Mouse (Mus musculus): ENCODE data around the gene Wwc2. TPM values are rescaled to one million over a fixed set of nuclear protein-coding genes. Genes with fewer than 3 reads are reported as not detected.

Gene Wwc2
- polyA plus RNA-seq (2015; fragmentation: Nextera tagmentation; extraction: Ambion mirVana): 5.1 and 5.3 TPM in 2 replicates

DNA sequence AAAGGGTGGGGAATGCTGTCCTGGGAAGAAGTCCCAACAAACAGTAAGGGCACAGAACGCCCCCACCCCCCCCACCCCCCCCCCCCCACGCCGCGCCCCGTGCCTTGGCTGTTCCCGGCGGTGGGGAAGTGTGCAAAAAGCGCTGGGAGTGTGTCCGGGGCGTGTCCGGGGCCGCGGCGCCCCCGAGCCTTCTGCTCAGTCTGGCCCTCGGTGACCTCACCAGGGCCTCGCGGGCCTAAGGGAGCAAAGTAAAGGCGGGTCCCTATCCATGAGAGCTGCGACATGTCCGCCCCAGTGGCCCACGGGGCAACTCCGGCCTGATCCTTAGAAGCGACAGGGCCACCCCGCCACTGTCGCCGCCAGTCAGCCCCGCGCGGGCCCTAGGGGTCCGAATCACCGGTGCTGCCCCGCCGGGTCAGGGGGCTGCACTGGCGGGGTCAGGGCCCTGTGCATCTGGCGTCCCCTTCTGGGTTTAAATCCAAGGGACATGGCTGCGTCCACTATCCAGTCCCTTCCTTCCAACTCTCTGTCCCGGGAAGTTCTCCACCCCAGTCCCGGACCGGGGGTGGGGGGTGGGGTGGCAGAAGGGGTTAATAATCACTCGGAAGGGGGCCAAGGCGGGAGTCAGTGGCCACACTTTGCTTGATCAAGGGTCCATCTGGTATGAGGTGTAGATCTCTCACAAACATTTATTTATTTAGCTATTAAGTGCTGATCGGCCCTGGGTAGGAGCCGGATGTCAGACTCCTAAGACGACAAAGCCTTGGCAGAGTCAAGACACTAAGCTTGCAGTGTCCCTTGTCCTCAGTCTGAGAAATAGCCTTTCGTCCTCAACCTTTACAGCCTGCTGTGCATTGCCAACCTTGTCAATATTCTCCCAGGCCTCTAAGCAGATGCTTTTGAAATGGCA, at the start of gene Wwc2:
Wwc2 (minus strand) TSS at position 14 of the 910 bp plus-strand sequence.
- Histone ChIP-seq H3K4me2 (replicated peaks; ENCODE audit: low read depth) (peak within 1 kb of the TSS; percentile 97), H3K4me1 (replicated peaks; ENCODE audit: control insufficient read depth, insufficient read depth) (no peaks in the 10 kb centered on the region), H3K9me3 (ENCODE audit: control insufficient read depth, low read length) (no peaks in the 10 kb centered on the region), H3K9ac (ENCODE audit: low read length) (peak within 1 kb of the TSS; percentile 94), H3K36me3 (ENCODE audit: control insufficient read depth, insufficient read depth, low read length) (no peaks in the 10 kb centered on the region), H3K27ac (replicated peaks) (peak within 1 kb of the TSS; percentile 98), H3K27me3 (ENCODE audit: control insufficient read depth, insufficient read depth, low read length) (no peaks in the 10 kb centered on the region), H3K4me3 (ENCODE audit: low read depth, low read length) (peak within 1 kb of the TSS; percentile 88)
- DNase-seq (ENCODE audit: low spot score) (peak; percentile 78), ATAC-seq (ENCODE audit: low FRiP score, low TSS enrichment) (peak; percentile 78)
- TF ChIP-seq CTCF (IDR thresholded peaks at IDR 0.05; ENCODE audit: low read depth) (no peak), EP300 (optimal IDR thresholded peaks at IDR 0.05) (no peak)
- WGBS: 2% methylated on average over 36 of the region's 46 CpGs

DNA sequence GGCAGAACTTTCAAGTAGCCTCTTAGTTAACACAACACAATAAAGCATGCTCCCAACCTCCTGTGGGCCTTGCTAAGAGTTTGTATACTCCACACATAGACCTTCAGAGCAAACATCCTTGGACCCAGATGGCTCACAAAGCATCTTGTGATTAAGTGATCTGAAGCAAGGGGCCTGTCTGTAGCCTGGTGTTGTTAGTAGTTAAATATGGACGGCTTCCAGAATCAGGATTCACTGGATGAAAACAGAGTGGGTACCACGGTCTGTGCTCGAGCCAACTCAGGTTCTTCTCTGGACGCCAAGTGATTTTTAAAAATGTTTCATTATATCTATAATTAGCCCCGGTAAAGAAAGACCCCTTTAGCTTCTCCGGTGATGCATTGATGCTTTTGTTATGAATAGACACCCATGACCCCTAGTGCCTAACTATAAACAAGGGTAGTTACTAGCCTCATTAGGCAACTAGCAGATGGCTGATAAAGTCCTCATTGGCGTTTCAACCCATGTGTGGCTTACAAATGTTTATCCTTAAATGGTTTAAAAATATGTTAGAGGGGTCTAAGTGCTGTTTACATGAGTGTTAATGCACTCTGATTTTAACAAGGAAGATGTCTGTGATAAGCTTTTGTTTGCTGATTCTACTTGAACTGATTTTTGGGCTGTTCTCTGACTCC, 47.7 kb upstream of the Wwc2 start:
- Histone ChIP-seq H3K9ac (ENCODE audit: low read length) (no peak overlapping the region), H3K36me3 (ENCODE audit: control insufficient read depth, insufficient read depth, low read length) (no peaks in the 10 kb centered on the region), H3K4me2 (replicated peaks; ENCODE audit: low read depth) (no peak overlapping the region), H3K27me3 (ENCODE audit: control insufficient read depth, insufficient read depth, low read length) (no peaks in the 10 kb centered on the region), H3K9me3 (ENCODE audit: control insufficient read depth, low read length) (no peaks in the 10 kb centered on the region), H3K4me3 (ENCODE audit: low read depth, low read length) (no peak overlapping the region), H3K4me1 (replicated peaks; ENCODE audit: control insufficient read depth, insufficient read depth) (no peaks in the 10 kb centered on the region), H3K27ac (replicated peaks) (no peak overlapping the region)
- no peak for TF ChIP-seq EP300 (optimal IDR thresholded peaks at IDR 0.05)
- no peak for TF ChIP-seq CTCF (IDR thresholded peaks at IDR 0.05; ENCODE audit: low read depth)
- DNase-seq (ENCODE audit: low spot score) (no peak), ATAC-seq (ENCODE audit: low FRiP score, low TSS enrichment) (no peak)
- 49% methylated on average over 7 of the region's 7 CpGs for WGBS

DNA sequence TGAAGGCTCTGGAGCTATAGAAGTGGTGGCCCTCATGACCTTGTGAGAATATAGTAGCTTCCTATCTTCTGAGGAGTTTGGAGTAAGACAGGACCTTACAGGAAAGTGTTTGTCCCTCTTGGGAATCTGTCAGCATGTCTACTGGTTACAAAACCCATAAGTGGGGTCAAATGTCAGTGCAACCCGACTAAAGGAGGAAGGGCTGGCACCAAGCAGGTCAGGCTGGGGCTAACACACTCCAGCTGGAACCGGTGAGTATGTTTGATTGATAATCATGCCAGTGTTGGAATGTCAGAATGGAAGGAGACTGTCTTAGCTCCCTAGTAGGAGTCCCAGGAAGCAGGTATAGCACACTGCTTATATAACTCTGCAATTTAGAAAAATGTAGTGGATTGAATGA, 41.3 kb upstream of the Wwc2 start:
- Histone ChIP-seq H3K27ac (replicated peaks) (no peak overlapping the region), H3K36me3 (ENCODE audit: control insufficient read depth, insufficient read depth, low read length) (no peaks in the 10 kb centered on the region), H3K4me3 (ENCODE audit: low read depth, low read length) (no peak overlapping the region), H3K9me3 (ENCODE audit: control insufficient read depth, low read length) (no peaks in the 10 kb centered on the region), H3K9ac (ENCODE audit: low read length) (no peak overlapping the region), H3K4me2 (replicated peaks; ENCODE audit: low read depth) (no peak overlapping the region), H3K27me3 (ENCODE audit: control insufficient read depth, insufficient read depth, low read length) (no peaks in the 10 kb centered on the region), H3K4me1 (replicated peaks; ENCODE audit: control insufficient read depth, insufficient read depth) (no peaks in the 10 kb centered on the region)
- 13% methylated on average over 2 of the region's 2 CpGs for WGBS
- ATAC-seq (ENCODE audit: low FRiP score, low TSS enrichment): no peak
- DNase-seq (ENCODE audit: low spot score): no peak
- no peak for TF ChIP-seq EP300 (optimal IDR thresholded peaks at IDR 0.05)
- TF ChIP-seq CTCF (IDR thresholded peaks at IDR 0.05; ENCODE audit: low read depth): no peak

DNA sequence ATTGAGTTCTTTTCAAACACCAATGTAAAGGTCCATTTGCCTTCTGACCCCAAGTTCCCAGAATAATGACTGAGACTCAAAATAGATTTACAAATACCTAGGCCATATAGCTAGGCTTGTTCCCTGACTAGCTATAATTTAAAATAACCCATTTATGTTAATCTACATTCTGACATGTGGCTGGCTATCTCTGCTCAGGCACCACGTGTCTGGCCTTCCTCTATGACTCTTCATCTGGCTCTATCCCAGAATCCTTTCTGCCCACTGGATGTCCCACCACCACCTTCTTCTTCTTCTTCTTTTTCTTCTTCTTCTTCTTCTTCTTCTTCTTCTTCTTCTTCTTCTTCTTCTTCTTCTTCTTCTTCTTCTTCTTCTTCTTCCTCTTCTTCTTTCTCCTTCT, 39.9 kb upstream of the Wwc2 start:
- WGBS: 61% methylated on average over 1 of the region's 1 CpGs
- no peak for ATAC-seq (ENCODE audit: low FRiP score, low TSS enrichment)

DNA sequence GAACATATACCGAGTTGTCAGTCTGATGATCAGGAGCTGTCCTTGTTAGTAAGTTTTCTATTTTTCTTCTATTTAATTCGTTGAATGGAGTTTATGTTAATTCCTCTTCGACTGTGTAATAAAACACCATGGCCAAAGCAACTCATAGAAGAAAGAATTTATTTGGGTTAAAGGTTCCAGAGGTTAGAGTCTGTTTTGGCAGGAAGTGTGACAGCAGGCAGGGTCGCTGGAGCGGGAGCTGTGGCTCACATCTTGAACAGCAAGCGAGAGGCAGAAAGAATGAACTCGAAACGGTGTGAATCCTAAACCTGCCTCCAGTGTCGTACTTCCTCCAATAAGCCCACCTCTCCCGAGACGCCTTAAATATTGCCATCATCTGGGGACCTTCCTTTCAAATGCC, 36.1 kb upstream of the Wwc2 start:
- no peaks in the 10 kb centered on the region for H3K9me3 ChIP-seq (ENCODE audit: control insufficient read depth, low read length)
- no peak overlapping the region for H3K9ac ChIP-seq (ENCODE audit: low read length)
- H3K4me2 ChIP-seq (replicated peaks; ENCODE audit: low read depth): no peak overlapping the region
- no peak overlapping the region for H3K4me3 ChIP-seq (ENCODE audit: low read depth, low read length)
- no peaks in the 10 kb centered on the region for H3K27me3 ChIP-seq (ENCODE audit: control insufficient read depth, insufficient read depth, low read length)
- H3K4me1 ChIP-seq (replicated peaks; ENCODE audit: control insufficient read depth, insufficient read depth): no peaks in the 10 kb centered on the region
- no peak overlapping the region for H3K27ac ChIP-seq (replicated peaks)
- WGBS: 52% methylated on average over 11 of the region's 11 CpGs
- no peak for TF ChIP-seq EP300 (optimal IDR thresholded peaks at IDR 0.05)
- TF ChIP-seq CTCF (IDR thresholded peaks at IDR 0.05; ENCODE audit: low read depth): no peak
- H3K36me3 ChIP-seq (ENCODE audit: control insufficient read depth, insufficient read depth, low read length): no peaks in the 10 kb centered on the region
- DNase-seq (ENCODE audit: low spot score) (no peak), ATAC-seq (ENCODE audit: low FRiP score, low TSS enrichment) (no peak)

More for the DNA sequence above, 39.9 kb upstream of the Wwc2 start:
- Histone ChIP-seq H3K36me3 (ENCODE audit: control insufficient read depth, insufficient read depth, low read length) (no peaks in the 10 kb centered on the region), H3K4me3 (ENCODE audit: low read depth, low read length) (no peak overlapping the region), H3K4me2 (replicated peaks; ENCODE audit: low read depth) (no peak overlapping the region), H3K27ac (replicated peaks) (no peak overlapping the region), H3K27me3 (ENCODE audit: control insufficient read depth, insufficient read depth, low read length) (no peaks in the 10 kb centered on the region), H3K4me1 (replicated peaks; ENCODE audit: control insufficient read depth, insufficient read depth) (no peaks in the 10 kb centered on the region), H3K9me3 (ENCODE audit: control insufficient read depth, low read length) (no peaks in the 10 kb centered on the region), H3K9ac (ENCODE audit: low read length) (no peak overlapping the region)
- no peak for TF ChIP-seq CTCF (IDR thresholded peaks at IDR 0.05; ENCODE audit: low read depth)
- TF ChIP-seq EP300 (optimal IDR thresholded peaks at IDR 0.05): no peak
- DNase-seq (ENCODE audit: low spot score): no peak

DNA sequence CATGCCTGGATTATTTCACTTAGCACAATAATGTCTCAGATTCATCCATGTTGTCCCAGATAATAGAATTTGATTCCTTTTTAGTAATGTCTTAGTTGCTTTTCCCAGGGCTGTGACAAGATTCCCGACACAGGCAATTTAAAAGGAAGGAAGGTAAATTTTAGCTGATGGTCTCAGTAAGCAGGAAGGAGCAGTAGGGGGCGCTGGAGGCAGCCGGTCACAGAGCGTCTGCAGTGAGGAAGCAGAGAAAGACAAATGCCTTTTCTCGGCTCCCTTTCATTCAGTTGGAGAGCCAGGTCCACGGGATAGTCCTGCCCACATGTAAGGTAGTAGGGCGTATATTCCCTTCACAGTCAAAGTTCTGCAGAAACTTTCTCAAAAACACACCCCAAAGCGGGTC, 32.5 kb upstream of the Wwc2 start:
- no peaks in the 10 kb centered on the region for H3K9me3 ChIP-seq (ENCODE audit: control insufficient read depth, low read length)
- WGBS: 77% methylated on average over 8 of the region's 8 CpGs
- no peak for ATAC-seq (ENCODE audit: low FRiP score, low TSS enrichment)
- no peak for DNase-seq (ENCODE audit: low spot score)
- no peaks in the 10 kb centered on the region for H3K36me3 ChIP-seq (ENCODE audit: control insufficient read depth, insufficient read depth, low read length)
- TF ChIP-seq CTCF (IDR thresholded peaks at IDR 0.05; ENCODE audit: low read depth) (peak; percentile 25; the same call in 1 of the 2 replicates), EP300 (optimal IDR thresholded peaks at IDR 0.05) (no peak)
- H3K4me2 ChIP-seq (replicated peaks; ENCODE audit: low read depth): no peak overlapping the region
- no peak overlapping the region for H3K9ac ChIP-seq (ENCODE audit: low read length)
- H3K27ac ChIP-seq (replicated peaks): no peak overlapping the region
- no peaks in the 10 kb centered on the region for H3K27me3 ChIP-seq (ENCODE audit: control insufficient read depth, insufficient read depth, low read length)
- no peaks in the 10 kb centered on the region for H3K4me1 ChIP-seq (replicated peaks; ENCODE audit: control insufficient read depth, insufficient read depth)
- H3K4me3 ChIP-seq (ENCODE audit: low read depth, low read length): no peak overlapping the region
